Mouse (Mus musculus): Measurements from ENCODE around the gene Gramd2. TPM values are rescaled to one million over a fixed set of nuclear protein-coding genes. Genes with fewer than 3 reads are reported as not detected.

Gramd2 gene
- polyA plus RNA-seq, 1 experiment from 2014 or later: 4.4 TPM

DNA sequence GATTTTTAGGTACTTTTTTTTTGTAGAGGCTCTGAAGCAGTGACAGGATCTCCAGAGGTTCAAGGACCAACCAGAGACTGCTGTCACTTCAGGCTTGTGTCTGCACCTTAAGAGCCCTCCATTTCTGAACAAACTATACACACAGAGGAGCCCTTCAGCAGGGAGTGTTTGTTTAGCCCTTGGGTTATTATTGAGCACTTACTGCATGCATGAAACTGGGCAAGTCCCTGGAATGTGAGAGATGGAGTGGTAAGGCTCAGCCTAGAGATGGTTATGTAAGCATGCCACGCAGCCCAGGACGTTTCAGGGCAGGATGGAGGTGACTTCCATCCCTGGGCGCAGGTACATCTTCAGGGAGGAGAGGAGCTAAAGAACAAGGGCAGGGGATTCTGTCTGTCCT lies 16.4 kb downstream of the Gramd2 start:
- Histone ChIP-seq H3K9ac (no peak overlapping the region), H3K4me3 (no peak overlapping the region), H3K9me3 (no peaks in the 10 kb centered on the region), H3K36me3 (no peaks in the 10 kb centered on the region), H3K4me1 (peaks cover 23% of the 10 kb centered on the region), H3K4me2 (no peak overlapping the region), H3K27me3 (no peaks in the 10 kb centered on the region), H3K27ac (no peak overlapping the region)
- 93% methylated on average over 3 of the region's 3 CpGs for WGBS
- ATAC-seq (ENCODE audit: insufficient number of reproducible peaks, low FRiP score, low TSS enrichment, low read depth): no peak

DNA sequence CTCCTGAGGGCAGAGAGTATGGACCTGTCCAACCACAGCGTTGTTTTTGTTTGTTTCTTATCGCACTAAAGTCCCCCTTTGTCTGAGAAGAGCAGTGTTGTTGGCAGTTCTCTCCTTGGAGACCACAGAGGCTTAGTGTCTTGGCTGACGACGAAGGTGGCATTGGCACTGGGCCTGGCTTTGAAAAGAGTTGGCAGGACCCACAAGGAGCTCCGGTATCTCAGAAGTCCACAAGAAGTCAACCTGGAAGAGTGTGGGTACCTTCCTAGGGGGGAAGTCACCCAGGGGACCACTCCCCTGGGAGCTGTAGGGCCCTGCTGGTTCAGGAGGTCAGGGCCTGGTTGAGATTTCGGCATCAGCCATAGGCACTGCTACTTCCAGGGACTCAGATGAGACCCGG lies 21.1 kb downstream of the Gramd2 start:
- Histone ChIP-seq H3K9me3 (no peaks in the 10 kb centered on the region), H3K27ac (no peak overlapping the region), H3K36me3 (no peaks in the 10 kb centered on the region), H3K4me3 (no peak overlapping the region), H3K4me2 (no peak overlapping the region), H3K4me1 (no peaks in the 10 kb centered on the region), H3K27me3 (no peaks in the 10 kb centered on the region), H3K9ac (no peak overlapping the region)
- 81% methylated on average over 7 of the region's 7 CpGs for WGBS
- no peak for ATAC-seq (ENCODE audit: insufficient number of reproducible peaks, low FRiP score, low TSS enrichment, low read depth)

DNA sequence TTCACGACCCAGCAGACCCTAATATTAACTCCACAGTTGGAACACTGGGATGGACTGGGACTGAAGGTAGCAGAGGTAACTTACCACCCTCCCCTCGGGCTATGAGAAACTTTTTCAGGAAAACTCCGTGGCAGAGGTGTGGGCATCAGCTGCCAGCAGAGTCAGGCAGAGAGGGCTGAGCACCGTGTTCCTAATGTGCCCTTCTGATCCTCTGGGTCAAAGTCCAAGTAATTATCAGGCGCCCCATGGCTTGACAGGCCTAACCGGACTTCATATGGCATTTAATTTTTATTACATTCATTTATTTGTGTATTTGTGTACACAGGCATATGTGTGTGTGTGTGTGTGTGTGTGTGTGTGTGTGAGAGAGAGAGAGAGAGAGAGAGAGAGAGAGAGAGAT lies 23.2 kb downstream of the Gramd2 start:
- Histone ChIP-seq H3K4me2 (no peak overlapping the region), H3K9ac (no peak overlapping the region), H3K27me3 (no peaks in the 10 kb centered on the region), H3K4me3 (no peak overlapping the region), H3K9me3 (no peaks in the 10 kb centered on the region), H3K27ac (no peak overlapping the region), H3K4me1 (0 out of 2 replicates have a peak, but pooled peaks cover 2% of the 10 kb centered on the region), H3K36me3 (no peaks in the 10 kb centered on the region)
- WGBS: 50% methylated on average over 6 of the region's 6 CpGs
- ATAC-seq (ENCODE audit: insufficient number of reproducible peaks, low FRiP score, low TSS enrichment, low read depth): no peak

DNA sequence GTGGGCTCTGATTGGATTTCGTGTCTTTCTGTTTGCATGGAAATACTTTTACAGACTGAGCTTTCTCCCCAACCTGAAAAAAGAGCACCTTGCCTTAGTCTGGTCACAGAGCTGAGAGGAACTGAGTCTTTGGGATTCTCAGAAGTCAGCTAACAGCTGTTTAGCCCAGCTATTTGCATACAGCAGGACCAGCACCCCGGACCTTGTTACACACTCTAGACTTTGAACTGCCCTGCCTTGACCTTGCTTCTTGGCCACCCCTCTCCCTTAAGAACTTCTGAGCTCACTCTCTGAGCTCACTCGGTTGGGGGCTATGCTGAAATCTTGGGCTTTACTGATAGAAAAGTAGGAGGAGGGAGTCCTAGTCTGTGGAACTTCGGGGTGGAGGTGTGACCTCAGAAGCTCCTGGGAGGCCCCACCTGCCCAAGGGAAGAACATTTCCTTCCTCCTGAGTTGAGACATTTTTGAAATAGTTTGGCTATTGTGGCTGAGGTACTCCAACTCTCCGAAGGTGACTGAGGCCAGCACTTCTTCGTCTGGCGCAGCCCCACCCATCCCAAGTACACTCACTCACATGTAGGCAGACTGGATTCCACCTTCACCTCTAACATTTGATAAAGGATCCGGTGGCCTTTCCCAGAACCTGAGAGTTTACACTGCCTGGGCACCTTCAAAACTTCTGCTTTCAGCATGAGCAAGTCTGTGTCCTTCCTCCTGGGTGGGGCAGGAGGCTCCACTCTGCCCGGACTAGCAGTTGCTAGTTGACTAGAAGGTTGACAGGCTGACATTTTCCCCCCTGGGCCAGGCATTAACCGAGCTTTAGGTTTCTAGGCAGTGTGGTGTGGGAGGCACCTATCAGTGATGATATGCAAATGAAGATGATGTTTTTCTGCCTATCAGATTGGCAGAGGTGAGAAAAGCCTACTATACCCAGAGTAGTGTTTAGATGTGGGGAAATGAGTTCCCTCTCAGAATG lies 27.2 kb downstream of the Gramd2 start:
- WGBS: 51% methylated on average over 10 of the region's 10 CpGs
- no peaks in the 10 kb centered on the region for H3K9me3 ChIP-seq
- no peak overlapping the region for H3K4me3 ChIP-seq
- H3K4me1 ChIP-seq: peaks cover 2% of the 10 kb centered on the region; the same call in 1 of the 2 replicates
- H3K4me2 ChIP-seq: no peak overlapping the region
- no peak overlapping the region for H3K27ac ChIP-seq
- no peaks in the 10 kb centered on the region for H3K36me3 ChIP-seq
- no peaks in the 10 kb centered on the region for H3K27me3 ChIP-seq
- H3K9ac ChIP-seq: no peak overlapping the region
- ATAC-seq (ENCODE audit: insufficient number of reproducible peaks, low FRiP score, low TSS enrichment, low read depth): no peak

DNA sequence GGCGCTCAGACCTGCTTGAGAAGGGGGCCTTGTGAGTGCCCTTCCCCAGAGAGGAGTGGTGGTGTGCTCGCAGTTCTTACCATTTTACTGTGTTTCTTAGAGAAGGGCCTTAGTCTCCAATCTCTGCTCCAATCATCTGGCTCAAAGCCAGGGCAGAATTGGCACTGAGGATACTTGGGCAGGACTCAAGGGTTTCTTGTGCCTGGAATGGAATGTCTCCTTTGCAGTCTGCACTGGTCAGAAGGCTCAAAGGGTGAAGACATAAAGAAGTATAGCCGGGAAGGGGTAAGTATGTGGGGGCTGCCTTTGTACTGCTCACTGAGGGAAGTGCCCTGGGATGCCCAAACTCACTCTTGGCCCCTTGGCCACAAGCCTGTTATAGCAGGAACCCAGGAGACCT lies 29.3 kb downstream of the Gramd2 start:
- no peaks in the 10 kb centered on the region for H3K9me3 ChIP-seq
- H3K27me3 ChIP-seq: no peaks in the 10 kb centered on the region
- 70% methylated on average over 3 of the region's 3 CpGs for WGBS
- no peak for ATAC-seq (ENCODE audit: insufficient number of reproducible peaks, low FRiP score, low TSS enrichment, low read depth)
- H3K4me1 ChIP-seq: peaks cover 2% of the 10 kb centered on the region; the same call in 1 of the 2 replicates
- H3K4me2 ChIP-seq: no peak overlapping the region
- no peak overlapping the region for H3K27ac ChIP-seq
- no peaks in the 10 kb centered on the region for H3K36me3 ChIP-seq
- no peak overlapping the region for H3K4me3 ChIP-seq
- no peak overlapping the region for H3K9ac ChIP-seq

DNA sequence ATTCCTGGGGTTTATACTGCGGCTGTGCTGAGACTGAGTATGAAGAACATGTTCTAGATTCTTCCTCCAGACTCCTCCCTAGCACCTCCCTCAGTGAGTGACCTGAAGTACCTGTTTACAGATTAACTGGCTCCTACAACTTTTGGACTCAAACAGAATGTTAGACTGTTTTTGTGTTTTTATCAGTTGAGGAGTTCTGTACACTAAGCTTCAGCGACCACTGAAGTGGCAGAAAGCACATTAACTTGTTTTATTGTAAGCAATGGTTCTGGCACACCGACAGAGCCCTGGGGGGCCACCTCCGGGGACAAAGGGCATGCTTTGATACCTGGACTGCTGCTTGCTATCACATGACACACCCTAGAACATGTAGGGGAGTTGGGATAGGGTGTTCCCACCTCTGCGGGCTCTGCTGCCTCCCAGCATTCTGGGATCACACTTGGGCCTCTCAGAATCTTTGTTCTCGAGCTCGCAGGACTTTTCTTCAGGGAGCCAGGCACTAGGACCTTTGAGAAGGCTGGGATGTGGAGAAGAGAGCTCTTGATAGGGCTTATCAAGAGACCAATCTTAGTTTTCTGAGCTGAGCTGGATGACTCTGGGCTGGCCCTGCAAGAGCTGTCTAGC lies 36.4 kb downstream of the Gramd2 start:
- WGBS: 67% methylated on average over 7 of the region's 7 CpGs
- Histone ChIP-seq H3K36me3 (no peaks in the 10 kb centered on the region), H3K4me3 (no peak overlapping the region), H3K9me3 (no peaks in the 10 kb centered on the region), H3K27me3 (no peaks in the 10 kb centered on the region), H3K4me1 (no peaks in the 10 kb centered on the region), H3K9ac (no peak overlapping the region), H3K27ac (no peak overlapping the region), H3K4me2 (no peak overlapping the region)
- ATAC-seq (ENCODE audit: insufficient number of reproducible peaks, low FRiP score, low TSS enrichment, low read depth): no peak

DNA sequence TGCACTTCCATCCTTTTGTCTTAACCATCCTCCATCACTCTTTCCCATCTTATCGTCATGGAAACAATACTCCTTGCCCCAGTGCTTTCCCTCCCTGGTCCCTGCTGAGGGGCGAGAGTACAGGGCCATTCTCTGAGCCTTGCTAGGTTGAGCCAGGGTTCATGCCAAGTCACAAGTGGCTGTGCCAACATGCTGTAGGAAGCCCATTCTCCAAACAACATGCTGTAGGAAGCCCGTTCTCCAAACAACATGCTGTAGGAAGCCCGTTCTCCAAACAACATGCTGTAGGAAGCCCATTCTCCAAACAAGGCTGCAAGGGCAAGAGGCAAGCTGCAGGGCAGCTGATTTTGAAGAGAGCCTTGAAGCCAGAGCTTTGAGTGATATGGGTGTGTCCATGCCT lies 38.3 kb downstream of the Gramd2 start:
- no peak overlapping the region for H3K27ac ChIP-seq
- peaks cover 1% of the 10 kb centered on the region for H3K4me1 ChIP-seq
- H3K27me3 ChIP-seq: no peaks in the 10 kb centered on the region
- H3K4me2 ChIP-seq: no peak overlapping the region
- ATAC-seq (ENCODE audit: insufficient number of reproducible peaks, low FRiP score, low TSS enrichment, low read depth): no peak
- no peak overlapping the region for H3K9ac ChIP-seq
- no peak overlapping the region for H3K4me3 ChIP-seq
- H3K9me3 ChIP-seq: no peaks in the 10 kb centered on the region
- H3K36me3 ChIP-seq: no peaks in the 10 kb centered on the region
- WGBS: 85% methylated on average over 4 of the region's 4 CpGs

DNA sequence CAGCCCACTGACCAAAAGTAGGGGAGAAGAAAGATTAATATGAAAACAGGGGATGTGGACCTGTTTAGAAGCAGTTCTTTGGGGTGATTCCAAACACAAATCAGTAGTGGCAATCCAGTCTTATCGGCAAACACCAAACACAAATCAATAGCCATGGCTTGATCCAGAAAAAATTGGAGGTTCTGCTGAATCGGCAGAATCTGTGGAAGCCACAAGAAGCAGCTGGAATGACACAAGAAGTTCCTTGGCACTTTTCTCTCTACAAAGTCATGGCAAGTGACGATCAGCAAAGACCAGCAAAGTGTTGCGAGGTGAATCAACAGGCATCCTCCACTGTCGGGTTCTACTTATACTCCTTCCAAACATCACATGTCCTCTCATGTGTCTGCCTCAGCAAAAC lies 41.2 kb downstream of the Gramd2 start:
- Histone ChIP-seq H3K4me3 (no peak overlapping the region), H3K4me1 (peaks cover 15% of the 10 kb centered on the region), H3K9me3 (no peaks in the 10 kb centered on the region), H3K4me2 (no peak overlapping the region), H3K27ac (no peak overlapping the region), H3K27me3 (no peaks in the 10 kb centered on the region), H3K36me3 (no peaks in the 10 kb centered on the region), H3K9ac (no peak overlapping the region)
- ATAC-seq (ENCODE audit: insufficient number of reproducible peaks, low FRiP score, low TSS enrichment, low read depth): no peak
- 79% methylated on average over 5 of the region's 5 CpGs for WGBS

DNA sequence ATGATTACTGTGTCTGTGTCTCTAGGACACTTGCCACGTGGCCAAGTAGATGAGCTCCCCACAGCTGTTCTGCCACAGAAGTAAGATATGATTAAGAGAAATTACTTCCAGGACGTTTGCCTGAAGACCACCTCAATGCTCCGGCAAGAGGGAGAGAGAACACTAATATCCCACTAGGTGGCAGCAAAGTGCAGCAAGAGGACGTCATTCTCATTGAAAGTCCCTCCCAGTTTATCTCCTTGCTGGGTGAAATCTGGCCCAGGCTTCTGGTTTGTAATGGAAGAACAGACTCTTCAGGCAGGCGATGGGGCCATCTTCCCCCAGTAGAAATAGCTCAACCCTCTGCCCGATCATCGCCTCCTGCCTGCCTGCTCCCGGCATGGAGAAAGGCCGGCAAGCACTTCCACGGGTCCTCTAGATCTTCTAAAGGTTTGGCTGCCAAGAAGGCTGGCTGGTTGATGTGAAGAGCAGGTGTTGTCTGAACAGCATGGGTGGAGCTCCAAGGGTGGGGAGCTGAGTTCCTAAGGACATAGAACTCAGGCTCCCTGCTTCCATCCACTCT lies 43.2 kb downstream of the Gramd2 start:
- H3K4me2 ChIP-seq: peak overlapping the region; percentile 45
- H3K4me1 ChIP-seq: peaks cover 20% of the 10 kb centered on the region
- peak; percentile 15; the same call in 1 of the 2 replicates for ATAC-seq (ENCODE audit: insufficient number of reproducible peaks, low FRiP score, low TSS enrichment, low read depth)
- H3K27me3 ChIP-seq: no peaks in the 10 kb centered on the region
- no peaks in the 10 kb centered on the region for H3K36me3 ChIP-seq
- H3K27ac ChIP-seq: peak overlapping the region; percentile 76
- H3K9ac ChIP-seq: 0 out of 2 replicates have a peak overlapping the region, but pooled peaks have one; percentile 14
- peak overlapping the region; percentile 25 for H3K4me3 ChIP-seq
- WGBS: 8% methylated on average over 10 of the region's 10 CpGs
- no peaks in the 10 kb centered on the region for H3K9me3 ChIP-seq

DNA sequence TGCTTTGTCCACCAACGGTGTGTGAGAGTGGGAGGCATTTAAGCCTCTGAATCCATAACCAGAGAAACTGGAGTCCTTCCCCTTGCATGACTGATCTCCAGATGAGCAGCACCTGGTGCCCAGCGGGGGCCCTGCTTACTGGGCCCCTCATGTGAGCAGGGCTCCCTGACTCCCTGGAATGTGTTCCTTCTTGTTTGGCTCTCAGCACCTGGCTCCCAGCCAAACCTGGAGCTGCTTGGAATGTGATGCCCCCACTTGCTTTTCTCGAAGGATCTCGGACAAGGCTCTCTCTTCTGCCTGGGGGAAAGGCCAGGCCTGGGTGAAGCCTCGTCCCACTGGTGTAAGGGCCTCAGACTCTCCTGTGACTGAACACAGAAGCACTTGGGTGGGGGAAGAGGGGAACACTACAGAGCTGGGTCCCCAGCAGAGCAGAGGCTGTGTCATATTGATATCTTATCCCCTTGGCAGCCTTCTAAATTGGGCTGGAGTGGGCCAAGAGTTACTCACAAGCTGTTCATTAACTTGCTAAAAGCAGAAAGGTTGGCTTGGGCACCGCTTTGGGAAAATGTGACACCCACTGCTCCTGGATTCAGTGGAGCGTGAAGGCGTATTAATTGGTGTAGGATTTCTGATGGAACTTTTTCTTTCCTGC lies 44.0 kb downstream of the Gramd2 start:
- Histone ChIP-seq H3K4me1 (peaks cover 20% of the 10 kb centered on the region), H3K4me2 (peak overlapping the region; percentile 45; the same call in 1 of the 2 replicates), H3K36me3 (no peaks in the 10 kb centered on the region), H3K9me3 (no peaks in the 10 kb centered on the region), H3K27ac (peak overlapping the region; percentile 76), H3K9ac (no peak overlapping the region), H3K27me3 (no peaks in the 10 kb centered on the region), H3K4me3 (no peak overlapping the region)
- peak; percentile 59 for ATAC-seq (ENCODE audit: insufficient number of reproducible peaks, low FRiP score, low TSS enrichment, low read depth)
- WGBS: 29% methylated on average over 8 of the region's 8 CpGs

DNA sequence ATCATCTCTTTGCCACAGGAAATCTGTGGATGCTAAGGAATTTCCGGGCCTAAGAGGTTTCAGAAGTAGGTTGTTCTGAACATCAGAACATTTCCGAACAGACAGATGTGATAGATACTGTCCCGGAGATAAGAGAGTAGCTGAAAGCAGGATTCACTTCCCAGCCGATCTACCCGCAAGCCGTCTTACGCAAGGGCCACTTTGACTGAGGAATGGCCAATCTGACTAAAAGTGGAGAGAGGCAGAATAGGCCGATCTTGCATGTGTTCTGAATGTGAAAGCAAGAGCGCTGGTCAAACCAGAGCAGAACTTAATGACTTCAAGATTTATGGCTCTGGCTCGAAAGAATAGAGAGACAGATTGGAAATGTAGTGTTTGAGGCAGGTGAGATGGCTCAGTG lies 45.6 kb downstream of the Gramd2 start:
- Histone ChIP-seq H3K9me3 (no peaks in the 10 kb centered on the region), H3K9ac (no peak overlapping the region), H3K27ac (no peak overlapping the region), H3K4me2 (no peak overlapping the region), H3K27me3 (no peaks in the 10 kb centered on the region), H3K36me3 (no peaks in the 10 kb centered on the region), H3K4me1 (peaks cover 20% of the 10 kb centered on the region), H3K4me3 (no peak overlapping the region)
- ATAC-seq (ENCODE audit: insufficient number of reproducible peaks, low FRiP score, low TSS enrichment, low read depth): no peak
- 62% methylated on average over 10 of the region's 10 CpGs for WGBS

Data from limb, embryonic 15.5 days (tissue).